Mouse (Mus musculus): Measurements from ENCODE around the gene Arl4c.

GRCm38 (mm10) chr1:88661209-88661608, 40.8 kb downstream of the Arl4c start:
- TF ChIP-seq CTCF (IDR thresholded peaks at IDR 0.05; ENCODE audit: low read depth) = no peak
- no peak for TF ChIP-seq EP300 (IDR thresholded peaks at IDR 0.05; ENCODE audit: low read depth)

Data from liver, embryonic 14.5 days (tissue).